Mouse (Mus musculus): ENCODE measurements around the gene Angptl8. TPM values are rescaled to one million over a fixed set of nuclear protein-coding genes. Genes with fewer than 3 reads are reported as not detected.
A peak's percentile ranks its signal among the peaks of the same experiment; 100 is the strongest.

Gene Angptl8
- polyA plus RNA-seq, 1 experiment, result not detected

DNA sequence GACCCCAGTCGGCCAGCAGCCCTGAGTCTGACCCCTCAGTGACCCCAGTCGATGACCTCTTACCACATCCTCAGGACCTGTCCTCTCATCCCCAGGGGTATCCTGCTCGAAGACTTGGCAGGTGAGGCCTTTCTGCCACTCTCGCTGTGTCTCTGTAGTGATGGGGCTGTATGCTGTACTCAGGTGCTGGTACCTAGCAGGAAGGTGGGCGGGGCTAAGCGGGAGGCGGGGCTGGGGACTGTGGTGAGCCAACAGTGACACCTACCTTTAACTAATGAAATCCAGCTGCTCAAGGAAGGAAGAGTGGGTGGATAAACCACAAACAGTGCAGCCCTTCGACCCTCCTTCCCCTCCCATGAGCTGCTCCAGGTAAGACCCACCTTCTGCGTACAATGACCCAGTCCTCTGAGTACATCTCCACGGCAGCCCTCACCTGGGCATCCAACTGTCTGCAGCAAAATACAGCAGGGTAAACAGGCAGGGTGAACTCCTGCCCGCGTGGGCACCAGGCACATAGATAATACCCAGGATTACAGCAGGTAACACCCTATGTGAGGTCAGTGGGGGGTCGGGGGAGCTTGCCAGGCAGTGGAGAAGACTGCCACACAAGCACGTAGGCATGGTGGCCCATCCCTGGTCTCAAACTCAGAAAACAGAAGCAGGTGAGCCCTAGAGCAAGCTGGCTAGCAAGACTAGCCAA is 10.2 kb downstream of the Angptl8 start:
- TF ChIP-seq POLR2A (IDR thresholded peaks at IDR 0.05; ENCODE audit: extremely low read depth, insufficient read depth, low read length) (no peak), CTCF (IDR thresholded peaks at IDR 0.05; ENCODE audit: extremely low read depth, insufficient read depth, low read length) (no peak)
- Histone ChIP-seq H3K4me3 (ENCODE audit: insufficient read depth, low read length) (no peak overlapping the region), H3K4me1 (ENCODE audit: control insufficient read depth, insufficient read depth, low read length) (no peaks in the 10 kb centered on the region), H3K27ac (ENCODE audit: insufficient read depth, low read length) (no peak overlapping the region)

DNA sequence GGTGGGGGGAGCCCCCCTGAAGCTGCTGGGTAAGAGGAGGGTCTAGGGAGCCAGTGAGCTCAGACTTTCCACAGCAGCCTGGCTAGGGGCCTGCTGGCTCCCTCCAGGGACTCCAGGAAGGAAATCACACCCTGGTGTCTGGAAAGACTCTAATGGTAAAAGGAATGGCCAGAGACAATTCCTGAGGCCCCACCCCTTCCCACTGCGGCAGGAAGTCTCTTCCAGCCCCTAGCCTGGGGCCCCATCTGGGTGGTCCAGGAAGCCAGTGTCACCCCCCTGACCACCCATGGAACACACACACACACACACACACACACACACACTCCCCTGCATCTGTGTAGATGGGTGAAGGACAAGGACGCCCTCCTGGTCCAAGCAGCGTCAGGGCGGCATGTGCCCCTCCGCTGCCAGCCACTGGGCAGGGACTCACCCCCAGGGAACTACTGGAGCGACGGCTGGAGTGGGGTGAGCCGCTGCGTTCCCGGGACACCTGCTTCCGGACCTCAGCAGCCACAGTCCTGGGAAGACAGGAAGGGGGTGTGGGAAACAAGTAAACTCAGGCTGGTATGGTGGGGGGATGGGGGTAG is 11.5 kb downstream of the Angptl8 start:
- TF ChIP-seq POLR2A (IDR thresholded peaks at IDR 0.05; ENCODE audit: extremely low read depth, insufficient read depth, low read length) (no peak), CTCF (IDR thresholded peaks at IDR 0.05; ENCODE audit: extremely low read depth, insufficient read depth, low read length) (no peak)
- Histone ChIP-seq H3K4me3 (ENCODE audit: insufficient read depth, low read length) (no peak overlapping the region), H3K27ac (ENCODE audit: insufficient read depth, low read length) (peak overlapping the region; percentile 54), H3K4me1 (ENCODE audit: control insufficient read depth, insufficient read depth, low read length) (no peaks in the 10 kb centered on the region)

DNA sequence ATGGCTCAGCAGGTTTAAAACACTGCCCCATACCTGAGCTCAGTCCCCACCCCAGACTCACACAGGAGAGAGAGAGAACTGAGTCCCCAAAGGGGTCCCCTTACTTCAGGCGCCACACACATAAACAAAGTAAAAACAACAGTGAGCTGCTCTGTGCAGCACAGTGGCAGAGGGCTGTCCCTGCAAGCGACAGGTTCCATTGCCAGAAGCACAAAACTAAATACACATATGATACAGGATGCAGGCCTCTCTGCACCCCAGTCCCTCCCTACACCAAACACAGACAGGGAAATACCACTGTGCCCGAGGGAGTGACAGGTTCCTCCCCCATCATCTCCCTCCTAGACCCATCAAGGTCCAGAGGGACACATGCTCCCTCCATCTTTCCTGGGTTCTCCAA is 12.1 kb downstream of the Angptl8 start:
- H3K4me3 ChIP-seq (ENCODE audit: insufficient read depth, low read length), result no peak overlapping the region
- H3K4me1 ChIP-seq (ENCODE audit: control insufficient read depth, insufficient read depth, low read length), result no peaks in the 10 kb centered on the region
- peak overlapping the region; percentile 17 for H3K27ac ChIP-seq (ENCODE audit: insufficient read depth, low read length)
- TF ChIP-seq POLR2A (IDR thresholded peaks at IDR 0.05; ENCODE audit: extremely low read depth, insufficient read depth, low read length) (no peak), CTCF (IDR thresholded peaks at IDR 0.05; ENCODE audit: extremely low read depth, insufficient read depth, low read length) (no peak)

DNA sequence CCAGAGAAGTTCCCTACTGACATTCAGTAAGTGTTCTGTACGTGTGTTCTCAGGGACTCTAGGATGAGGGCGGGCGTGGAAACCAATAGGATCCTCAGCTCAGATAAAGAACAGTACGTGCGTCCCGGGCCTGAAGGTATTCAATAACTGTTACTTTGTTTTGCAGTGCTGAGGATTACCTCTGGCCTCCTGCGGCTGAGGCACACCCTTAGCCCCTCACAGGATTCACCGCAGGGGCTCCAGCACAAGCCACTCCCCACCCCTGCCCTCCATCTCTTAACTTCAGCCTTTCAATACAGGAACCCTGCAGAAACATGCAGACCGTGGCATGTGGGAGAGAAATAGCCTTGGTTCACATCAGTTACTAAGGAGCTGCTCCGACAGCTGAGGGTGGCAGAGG is 12.6 kb downstream of the Angptl8 start:
- no peak for TF ChIP-seq POLR2A (IDR thresholded peaks at IDR 0.05; ENCODE audit: extremely low read depth, insufficient read depth, low read length)
- no peak for TF ChIP-seq CTCF (IDR thresholded peaks at IDR 0.05; ENCODE audit: extremely low read depth, insufficient read depth, low read length)
- Histone ChIP-seq H3K4me1 (ENCODE audit: control insufficient read depth, insufficient read depth, low read length) (no peaks in the 10 kb centered on the region), H3K4me3 (ENCODE audit: insufficient read depth, low read length) (no peak overlapping the region), H3K27ac (ENCODE audit: insufficient read depth, low read length) (peak overlapping the region; percentile 17)

- TF ChIP-seq CTCF (IDR thresholded peaks at IDR 0.05; ENCODE audit: extremely low read depth, insufficient read depth, low read length), result no peak
- TF ChIP-seq POLR2A (IDR thresholded peaks at IDR 0.05; ENCODE audit: extremely low read depth, insufficient read depth, low read length), result no peak
Observed at GRCm38 (mm10) chr9:21849691-21850677, 14.7 kb downstream of the Angptl8 start.

DNA sequence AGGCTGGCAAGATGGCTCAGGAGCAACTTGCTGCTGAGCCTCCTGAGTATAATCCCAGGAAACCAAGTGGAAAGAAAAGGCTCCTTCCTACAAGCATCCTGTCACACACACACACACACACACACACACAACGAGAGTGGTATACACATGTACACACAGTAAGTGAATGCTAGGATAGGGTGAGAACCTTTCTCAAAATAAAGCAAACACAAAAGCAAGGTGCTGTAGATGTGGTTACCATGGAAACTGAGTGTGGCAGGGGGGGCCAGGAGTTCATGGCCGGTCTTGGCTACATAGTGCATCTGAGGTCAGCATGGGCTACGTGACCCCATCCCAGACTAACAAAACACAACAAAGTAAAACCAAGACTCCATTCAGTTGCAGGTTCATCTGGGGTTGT is 15.8 kb downstream of the Angptl8 start:
- TF ChIP-seq CTCF (IDR thresholded peaks at IDR 0.05; ENCODE audit: extremely low read depth, insufficient read depth, low read length) (no peak), POLR2A (IDR thresholded peaks at IDR 0.05; ENCODE audit: extremely low read depth, insufficient read depth, low read length) (no peak)
- H3K4me3 ChIP-seq (ENCODE audit: insufficient read depth, low read length), result no peak overlapping the region
- no peaks in the 10 kb centered on the region for H3K4me1 ChIP-seq (ENCODE audit: control insufficient read depth, insufficient read depth, low read length)
- H3K27ac ChIP-seq (ENCODE audit: insufficient read depth, low read length), result no peak overlapping the region

More at GRCm38 (mm10) chr9:21849691-21850677, 14.7 kb downstream of the Angptl8 start:
- Histone ChIP-seq H3K4me1 (ENCODE audit: control insufficient read depth, insufficient read depth, low read length) (no peaks in the 10 kb centered on the region), H3K4me3 (ENCODE audit: insufficient read depth, low read length) (no peak overlapping the region), H3K27ac (ENCODE audit: insufficient read depth, low read length) (no peak overlapping the region)

GRCm38 (mm10) chr9:21852128-21853091 is 17.1 kb downstream of the Angptl8 start, which contains the start of gene Dock6:
Gene Dock6 (minus strand): TSS chr9:21852635.
- Histone ChIP-seq H3K27ac (ENCODE audit: insufficient read depth, low read length) (no peak within 1 kb of the TSS), H3K4me3 (ENCODE audit: insufficient read depth, low read length) (peak within 1 kb of the TSS; percentile 34), H3K4me1 (ENCODE audit: control insufficient read depth, insufficient read depth, low read length) (no peaks in the 10 kb centered on the region)
- TF ChIP-seq CTCF (IDR thresholded peaks at IDR 0.05; ENCODE audit: extremely low read depth, insufficient read depth, low read length) (no peak), POLR2A (IDR thresholded peaks at IDR 0.05; ENCODE audit: extremely low read depth, insufficient read depth, low read length) (no peak)

GRCm38 (mm10) chr9:21853961-21854360 is 18.7 kb downstream of the Angptl8 start:
- no peaks in the 10 kb centered on the region for H3K4me1 ChIP-seq (ENCODE audit: control insufficient read depth, insufficient read depth, low read length)
- TF ChIP-seq POLR2A (IDR thresholded peaks at IDR 0.05; ENCODE audit: extremely low read depth, insufficient read depth, low read length), result no peak
- TF ChIP-seq CTCF (IDR thresholded peaks at IDR 0.05; ENCODE audit: extremely low read depth, insufficient read depth, low read length), result no peak
- H3K27ac ChIP-seq (ENCODE audit: insufficient read depth, low read length), result no peak overlapping the region
- no peak overlapping the region for H3K4me3 ChIP-seq (ENCODE audit: insufficient read depth, low read length)

Measured in cortical plate, adult 2 months (tissue).